Mouse (Mus musculus): ENCODE measurements around the gene Sap25.
A peak's percentile ranks its signal among the peaks of the same experiment; 100 is the strongest.

Gene Sap25

DNA sequence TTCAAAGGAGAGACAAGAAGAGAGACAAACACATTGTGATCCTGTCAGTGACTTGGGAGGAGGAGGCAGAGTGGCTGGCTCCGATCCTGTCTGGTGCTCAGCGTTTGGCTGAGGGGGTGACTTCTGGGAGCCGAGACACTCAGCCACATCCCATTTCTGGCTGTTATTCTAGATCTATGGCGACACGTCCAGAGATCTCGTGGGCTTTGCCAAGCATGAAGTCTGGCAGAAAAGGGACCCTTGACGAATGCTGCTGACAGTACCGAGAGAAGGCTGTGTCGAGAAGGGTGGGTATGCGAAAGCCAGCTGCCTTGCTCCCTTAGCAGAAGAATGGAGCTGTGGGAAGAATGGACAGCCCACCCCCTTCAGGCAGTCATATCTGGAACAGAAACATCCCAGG lies 27.8 kb downstream of the Sap25 start:
- no peak for DNase-seq

DNA sequence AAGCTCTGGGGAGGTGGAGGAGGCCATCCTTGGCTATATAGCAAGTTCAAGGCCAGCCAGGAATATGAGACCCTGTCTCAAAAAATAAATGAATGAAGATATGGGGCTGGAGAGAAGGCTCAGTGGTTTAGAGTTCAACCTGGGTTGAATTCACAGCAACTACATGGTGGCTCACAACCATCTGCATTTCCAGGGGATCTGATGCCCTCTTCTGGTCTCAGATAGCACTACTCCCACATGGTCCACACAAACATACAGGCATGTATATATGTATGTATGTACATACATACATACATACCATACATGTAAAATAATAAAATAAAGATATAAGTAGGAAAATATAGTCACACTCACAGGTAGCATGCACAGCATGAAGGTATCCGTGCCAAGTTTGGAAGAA lies 29.1 kb downstream of the Sap25 start:
- no peak for DNase-seq

DNA sequence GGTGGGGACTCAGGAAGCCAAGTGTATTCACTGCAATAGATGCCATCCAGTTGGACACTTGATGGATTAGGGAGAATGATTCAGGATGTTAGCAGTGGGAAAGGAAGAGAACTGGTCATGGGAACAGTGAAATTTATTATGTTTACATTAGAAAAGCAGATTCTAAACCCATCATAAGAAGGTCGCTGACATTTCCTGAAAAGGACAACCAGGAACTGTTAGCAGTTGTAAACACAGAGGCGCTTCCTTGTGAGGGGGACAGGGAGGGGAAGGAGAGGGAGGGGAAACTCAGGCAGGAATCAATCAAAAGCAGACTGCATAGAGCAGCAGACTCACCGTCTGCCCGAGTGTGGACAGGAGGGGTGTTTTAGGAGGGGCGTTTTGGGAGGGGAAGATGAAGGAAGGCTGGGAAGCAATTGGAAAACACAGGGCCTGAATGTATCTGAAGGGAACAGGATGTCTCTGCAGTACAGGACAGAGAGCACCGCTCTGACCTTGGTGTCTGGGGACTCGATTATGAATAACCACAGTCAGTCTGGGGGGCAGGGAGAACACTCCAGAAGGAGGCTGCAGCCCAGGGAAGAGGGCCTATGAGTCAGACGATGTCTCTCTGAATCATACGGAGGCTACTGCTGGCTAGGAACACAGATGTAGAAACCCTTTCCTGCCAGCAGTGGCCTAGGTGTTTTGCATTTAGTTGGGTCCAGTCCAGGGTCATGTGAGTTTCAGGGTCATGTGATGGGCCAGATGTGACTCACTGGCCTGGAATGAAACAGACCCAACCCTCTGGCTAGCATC lies 30.5 kb downstream of the Sap25 start:
- peak; percentile 89 for DNase-seq

DNA sequence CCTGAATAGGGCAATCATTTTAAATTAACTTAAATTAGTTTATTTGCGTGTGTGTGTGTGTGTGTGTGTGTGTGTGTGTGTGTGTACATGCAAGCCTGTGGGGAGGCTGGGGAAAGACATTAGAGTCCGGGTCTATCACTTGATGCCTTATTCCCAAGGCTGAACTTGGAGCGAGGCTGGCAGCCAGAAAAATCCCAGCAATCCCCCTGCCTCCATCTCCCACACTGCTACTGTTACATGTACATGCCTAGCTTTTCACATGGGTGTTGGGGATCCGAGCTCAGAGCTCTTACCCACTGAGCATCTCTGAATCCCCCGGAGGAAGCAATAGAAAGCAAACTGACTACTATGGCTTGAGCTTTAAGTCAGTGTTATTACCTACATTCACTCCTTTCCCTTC lies 31.2 kb downstream of the Sap25 start:
- no peak for DNase-seq

DNA sequence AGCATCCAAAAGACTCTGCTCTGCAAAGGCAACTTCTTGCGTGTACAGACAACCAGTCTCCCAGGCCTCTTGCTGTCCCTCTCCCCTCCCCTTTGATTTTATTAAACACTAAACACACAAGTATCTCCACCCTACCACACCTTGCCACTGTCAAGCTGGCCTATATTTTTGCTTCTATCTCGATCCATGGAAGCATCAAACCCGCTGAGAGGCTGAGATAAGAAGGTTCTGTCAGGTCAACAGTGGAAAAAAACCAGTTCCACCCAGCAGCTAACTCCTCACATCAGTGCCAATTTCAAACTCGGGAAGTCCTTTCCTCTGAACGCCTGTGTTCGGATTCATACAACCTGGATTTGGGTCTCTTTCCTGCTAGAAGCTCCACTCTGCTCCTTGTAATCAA lies 31.9 kb downstream of the Sap25 start:
- DNase-seq = no peak

DNA sequence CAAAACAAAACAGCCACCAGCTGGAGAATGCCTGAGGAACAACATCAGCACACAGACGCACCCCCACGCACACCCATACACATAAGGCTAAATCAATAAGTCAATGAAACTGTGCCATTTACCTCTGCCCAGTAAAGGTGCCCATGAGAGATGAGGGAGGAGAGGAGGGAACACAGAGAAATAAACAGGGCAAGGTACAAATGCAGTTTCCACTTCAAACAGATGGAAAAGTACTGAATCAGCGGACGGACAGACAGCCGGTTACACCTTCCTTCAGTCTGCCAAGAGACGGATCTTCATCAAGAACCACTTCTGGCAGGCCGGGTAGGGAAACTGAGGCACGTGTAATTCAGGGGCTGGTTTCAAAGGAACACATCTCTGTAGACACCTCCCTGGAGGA lies 33.7 kb downstream of the Sap25 start:
- DNase-seq = peak; percentile 52

DNA sequence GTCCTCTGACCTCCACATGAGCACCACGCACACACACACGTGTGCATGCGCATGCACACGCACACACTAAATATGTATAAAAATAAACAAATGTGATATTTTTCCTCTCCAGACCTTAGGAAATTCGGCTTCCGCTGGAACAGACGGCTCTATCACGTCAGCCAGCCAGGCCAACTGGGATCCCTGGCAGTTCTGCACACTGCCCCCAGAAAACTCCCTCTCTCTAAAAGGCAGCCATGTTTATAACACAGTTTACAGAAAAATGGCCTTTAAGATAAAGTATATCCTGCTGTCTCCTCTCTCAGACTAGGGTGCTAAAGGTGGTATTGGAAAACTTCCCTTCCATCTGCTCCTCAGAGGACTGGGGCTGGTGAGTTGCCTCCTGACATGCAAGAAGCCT lies 36.7 kb downstream of the Sap25 start:
- no peak for DNase-seq

DNA sequence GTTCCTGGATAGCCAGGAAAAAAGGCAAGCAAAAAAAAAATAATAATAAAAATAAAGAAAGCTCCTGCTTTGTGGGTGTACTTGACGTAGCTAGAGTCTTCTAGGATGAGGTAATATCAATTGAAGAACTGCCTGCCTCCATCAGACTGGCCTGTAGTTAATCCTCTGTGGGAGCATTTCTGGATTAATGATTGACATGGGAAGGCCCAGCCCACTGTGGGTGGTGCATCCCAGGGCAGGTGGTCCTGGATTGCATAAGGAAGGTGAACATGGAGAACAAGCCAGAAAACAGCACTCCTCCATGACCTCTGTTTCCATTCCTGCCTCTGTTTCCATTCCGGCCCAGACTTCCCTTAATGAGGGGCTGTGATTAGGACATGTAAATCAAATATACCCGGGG lies 37.6 kb downstream of the Sap25 start:
- peak; percentile 62 for DNase-seq

DNA sequence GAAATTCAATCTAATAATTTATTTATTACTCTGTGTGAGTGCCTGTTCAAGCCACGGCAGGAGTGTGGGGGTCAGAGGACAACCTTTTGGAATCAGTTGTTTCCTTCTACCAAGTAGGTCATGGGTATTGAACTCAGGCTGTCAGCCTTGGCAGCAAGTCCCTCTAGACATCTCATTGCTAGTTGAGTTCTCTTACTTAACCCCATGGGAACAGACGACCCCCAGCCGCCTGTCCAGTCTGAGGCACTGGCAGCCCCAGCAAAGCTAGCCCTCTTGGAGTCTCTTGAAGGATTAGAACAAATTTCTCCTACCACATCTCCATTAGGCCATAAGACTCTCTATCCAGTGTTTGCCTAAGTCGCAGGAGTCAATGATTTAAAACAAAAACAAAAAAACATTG lies 38.6 kb downstream of the Sap25 start:
- no peak for DNase-seq

DNA sequence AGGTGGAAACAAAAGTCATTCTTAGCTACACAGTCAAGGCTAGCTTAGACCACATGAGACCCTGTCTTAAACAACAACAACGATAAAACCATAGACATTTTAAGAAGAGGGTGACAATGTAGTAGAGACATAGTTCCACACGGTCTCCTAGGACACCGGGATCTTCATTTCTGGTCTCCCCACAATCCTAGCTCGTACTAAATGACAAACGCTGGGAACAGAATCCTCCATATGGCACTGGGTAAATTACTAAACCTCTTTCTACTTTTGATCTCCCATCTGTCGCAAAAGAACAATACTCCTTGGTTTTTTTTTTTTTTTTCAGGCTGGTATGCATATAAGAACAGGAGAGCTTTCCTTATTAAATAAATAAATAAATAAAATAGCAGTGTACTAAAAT lies 41.4 kb downstream of the Sap25 start:
- no peak for DNase-seq

DNA sequence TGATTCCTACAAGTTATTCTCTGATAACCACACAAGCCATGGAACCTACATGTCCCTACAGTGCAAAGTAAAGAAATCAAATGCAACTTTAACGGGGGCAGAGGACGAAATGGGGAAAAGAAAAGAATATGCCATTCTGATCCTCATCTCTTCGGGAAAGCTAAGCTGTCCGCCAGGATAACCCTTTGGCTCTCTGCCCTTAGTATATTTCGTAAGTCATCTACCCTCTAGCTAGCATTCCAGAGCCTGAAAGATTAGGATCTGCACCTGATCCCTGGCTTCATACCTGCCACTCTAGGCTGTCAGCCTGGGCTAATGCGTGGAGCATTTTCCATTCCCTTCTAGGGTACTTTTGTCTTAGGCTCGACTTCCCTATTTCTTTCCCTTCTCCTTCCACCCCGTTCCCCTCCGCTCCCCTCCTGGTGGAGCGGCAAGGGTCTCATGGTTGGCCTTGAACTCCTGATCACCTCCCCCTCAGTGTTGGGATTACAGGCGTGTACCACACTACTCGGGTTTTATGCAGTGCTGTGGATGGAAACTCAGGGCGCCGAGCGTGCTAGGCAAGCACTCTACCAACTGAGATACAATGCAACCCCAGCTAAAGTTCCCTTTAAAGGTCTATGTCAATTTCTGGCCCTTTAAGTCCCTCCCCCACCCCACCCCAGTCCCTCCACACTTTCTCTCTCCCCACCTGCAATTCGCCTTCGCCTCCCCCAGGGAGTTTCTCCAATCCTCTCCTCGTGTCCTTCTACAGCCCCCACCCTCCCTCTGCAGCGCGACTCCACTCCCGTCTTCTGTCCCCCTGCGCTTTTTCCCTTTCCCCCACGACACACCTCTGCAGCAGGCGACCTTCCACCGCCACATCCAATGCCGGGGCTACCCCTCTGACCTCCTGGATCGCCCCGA lies 42.5 kb downstream of the Sap25 start:
- DNase-seq = peak; percentile 39

DNA sequence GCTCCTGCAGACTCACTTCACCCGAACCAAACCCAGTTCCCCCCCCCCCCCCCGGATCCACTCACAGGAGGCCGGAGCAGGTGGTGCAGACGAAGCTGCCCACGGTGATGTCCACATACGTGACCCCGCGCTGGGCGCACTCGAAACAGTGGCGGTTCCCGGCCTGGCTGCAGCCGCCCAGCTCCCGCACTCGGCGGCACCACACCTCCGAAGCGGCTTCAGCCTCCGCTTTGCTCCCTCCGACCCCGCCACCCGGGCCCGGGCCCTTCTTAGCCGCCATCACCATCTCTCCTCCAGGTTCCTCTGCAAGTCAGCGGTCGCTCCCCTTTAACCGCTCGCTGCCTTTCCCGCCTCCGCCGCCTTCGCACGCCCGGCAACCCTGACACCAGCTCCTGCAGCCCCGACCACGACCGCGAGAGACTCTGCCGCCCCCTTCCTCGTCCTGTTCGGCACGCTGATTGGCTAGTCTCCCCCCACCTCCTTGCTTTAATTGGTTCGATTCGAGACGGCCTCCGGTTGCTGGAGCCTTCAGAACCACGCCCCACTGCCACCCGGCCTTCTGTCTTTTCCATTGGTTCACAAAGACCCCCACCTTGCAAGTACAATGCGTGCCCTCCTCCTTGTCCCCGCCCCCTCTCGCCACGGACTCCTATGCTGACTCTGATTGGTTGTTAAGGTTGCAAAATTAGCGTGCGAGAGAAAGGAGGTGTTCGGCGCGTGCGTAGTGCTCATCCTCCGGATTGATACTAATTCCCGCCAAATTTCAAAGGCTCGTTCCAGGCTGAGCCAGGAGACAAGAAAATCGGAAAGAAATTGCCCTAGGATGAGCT lies 43.4 kb downstream of the Sap25 start, which contains the start of gene Agfg2:
Agfg2 (minus strand) TSS at position 433 of the 830 bp plus-strand sequence.
- DNase-seq = peak; percentile 100

DNA sequence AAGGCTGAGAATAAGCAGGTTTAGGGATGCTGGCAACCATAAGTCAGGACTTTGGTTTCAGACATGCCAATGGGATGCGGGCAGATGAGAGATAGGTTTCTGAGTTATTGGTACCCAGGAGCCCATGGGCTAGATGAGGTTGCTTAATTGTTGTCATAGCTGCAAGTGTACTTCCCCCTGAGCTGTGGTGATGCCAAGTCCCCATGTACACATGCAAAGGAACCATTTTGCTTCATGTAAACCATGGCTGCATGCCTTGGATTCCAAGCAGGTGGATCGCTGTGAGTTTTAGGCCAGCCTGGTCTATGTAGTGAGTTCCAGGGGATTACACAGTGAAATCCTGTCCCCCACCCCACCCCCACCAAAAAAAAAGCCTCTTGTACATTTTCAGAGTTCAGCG lies 44.5 kb downstream of the Sap25 start:
- DNase-seq = no peak

DNA sequence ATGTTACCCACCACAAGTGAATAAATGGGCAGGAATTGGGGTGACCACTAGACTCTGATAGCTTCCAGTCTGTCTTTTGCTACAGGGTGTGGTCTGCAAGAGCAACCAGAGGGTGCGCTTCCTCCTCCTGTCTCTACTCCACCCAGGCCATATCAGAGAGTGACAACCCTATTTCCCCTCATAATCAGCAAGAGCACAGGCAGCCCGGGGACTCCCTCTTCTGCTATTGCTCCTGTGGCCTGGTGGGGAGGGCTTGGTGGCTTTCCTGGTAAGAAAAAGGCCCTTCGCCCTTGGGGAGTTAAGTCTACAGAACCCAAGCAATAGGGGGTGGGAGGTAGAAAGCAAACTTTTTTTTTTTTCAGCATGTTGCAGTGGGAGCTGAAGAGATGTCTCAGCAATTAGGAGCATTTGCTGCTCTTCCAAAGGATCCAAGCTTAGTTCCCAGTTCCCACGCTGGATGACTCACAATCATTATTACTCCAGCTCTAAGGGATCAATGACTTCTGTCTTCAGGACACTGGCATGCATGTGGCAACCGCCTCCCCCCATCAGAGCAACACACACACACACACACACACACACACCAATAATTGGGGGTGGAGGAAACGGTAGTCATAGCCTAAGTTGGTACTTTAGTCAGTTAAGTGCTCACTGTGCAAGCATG lies 45.1 kb downstream of the Sap25 start:
- no peak for DNase-seq

DNA sequence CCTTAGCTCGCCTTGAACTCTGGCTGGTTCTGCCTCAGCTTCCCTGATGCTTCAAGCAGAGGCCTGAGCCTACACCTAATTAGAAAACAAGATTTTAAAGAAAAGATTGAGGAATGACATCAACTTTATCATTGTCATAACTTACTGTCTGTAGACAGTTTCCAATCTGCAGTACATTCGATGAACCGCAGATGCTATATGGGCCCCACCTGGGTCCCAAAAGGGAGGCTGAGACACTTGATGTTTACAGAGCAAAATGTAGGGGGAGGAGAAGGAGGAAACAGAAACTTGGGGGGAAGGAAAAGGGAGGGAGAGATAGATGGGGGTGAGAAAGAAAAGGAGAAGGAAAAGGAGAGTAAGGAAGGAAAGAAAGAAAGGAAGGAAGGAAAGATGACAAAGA lies 48.8 kb downstream of the Sap25 start:
- no peak for DNase-seq

DNA sequence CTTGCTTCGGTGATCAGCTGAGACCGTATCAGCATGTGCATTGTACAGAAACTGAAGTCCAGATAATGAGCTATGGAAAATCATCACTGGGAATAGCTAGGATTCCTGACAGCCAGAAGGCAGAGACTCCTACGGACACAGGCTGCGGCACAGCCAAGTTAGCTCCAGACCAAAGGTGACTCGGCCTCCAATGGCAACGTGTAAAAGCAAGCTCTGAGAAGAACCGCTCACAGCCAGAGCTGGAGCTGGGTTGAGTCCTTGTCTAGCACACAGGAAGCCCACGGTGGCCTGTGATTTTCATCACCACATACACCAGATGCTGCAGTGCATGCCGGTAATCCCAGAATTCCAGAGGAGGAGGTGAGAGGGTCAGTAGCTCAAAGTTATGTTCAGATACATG lies 49.4 kb downstream of the Sap25 start:
- DNase-seq = no peak

DNA sequence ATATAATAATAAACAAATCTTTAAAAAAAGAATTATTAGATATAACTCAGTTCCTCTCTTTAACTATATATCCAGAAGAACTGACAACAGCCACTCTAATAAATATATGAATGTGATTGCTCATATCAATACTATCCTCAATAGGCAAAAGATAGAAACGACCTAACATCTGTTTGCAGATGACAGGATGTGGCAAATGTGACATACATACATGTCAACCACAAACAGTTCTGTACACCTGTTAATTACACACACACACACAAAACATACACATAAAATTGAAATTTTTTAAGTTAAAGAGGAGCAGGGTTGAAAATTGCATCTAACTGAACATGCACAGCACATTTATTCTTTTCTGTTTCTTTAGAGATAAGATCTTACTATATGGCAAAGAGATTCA lies 50.7 kb downstream of the Sap25 start:
- DNase-seq = no peak

All from kidney, adult 11 months (tissue).